Mouse (Mus musculus): ENCODE results near the gene Tbc1d10c. TPM values are rescaled to one million over a fixed set of nuclear protein-coding genes. Genes with fewer than 3 reads are reported as not detected.
A peak's percentile ranks its signal among the peaks of the same experiment; 100 is the strongest.

The Tbc1d10c gene
- total and polyA plus RNA-seq, 3 experiments: 43.5 to 58.5 (median 46.3) TPM

GRCm38 (mm10) chr19:4181892-4182291 lies 9.2 kb downstream of the Tbc1d10c start:
- Histone ChIP-seq H3K36me3 (replicated peaks in 1 of 2; ENCODE audit: control insufficient read depth in 1 of 2, insufficient read depth in 1 of 2, low read length in 1 of 2) (peaks cover 63 to 90% of the 10 kb centered on the region in 2 experiments), H3K79me2 (replicated peaks; ENCODE audit: control insufficient read depth, extremely low read depth, insufficient read depth, poor library complexity, severe bottlenecking) (no peaks in the 10 kb centered on the region), H3K4me1 (ENCODE audit: control insufficient read depth in 1 of 2, insufficient read depth in 2 of 2) (peaks cover 9 to 53% of the 10 kb centered on the region in 2 experiments; a peak in 3 of 4 replicates), H3K27ac (ENCODE audit: insufficient read depth, low read depth) (no peak overlapping the region), H3K9me3 (replicated peaks; ENCODE audit: low read length) (no peaks in the 10 kb centered on the region), H3K4me2 (ENCODE audit: insufficient read depth, low read depth, poor library complexity, severe bottlenecking) (no peak overlapping the region), H3K9ac (ENCODE audit: insufficient read depth, low read depth) (no peak overlapping the region), H3K4me3 (replicated peaks in 1 of 3; ENCODE audit: low read depth in 2 of 3, low read length in 2 of 3, poor library complexity in 1 of 3) (no peak overlapping the region), H3K27me3 (replicated peaks) (no peaks in the 10 kb centered on the region)
- dilution Hi-C loops (cut with MboI; ENCODE audit: extremely low pct_ligation_motif_present, extremely low pct_unique_long_range_greater_than_20kb, low sequenced_read_pairs) (no loop called here), in situ Hi-C loops (cut with MboI; ENCODE audit: low pct_ligation_motif_present, low pct_unique_long_range_greater_than_20kb, low sequenced_read_pairs) (no loop called here)
- peak; percentile 54 for DNase-seq (ENCODE audit: extremely low read depth)
- no peak for TF ChIP-seq TCF12 (IDR thresholded peaks at IDR 0.05; ENCODE audit: low read depth, low read length)
- no peak for TF ChIP-seq ELF1 (IDR thresholded peaks at IDR 0.05; ENCODE audit: low read depth, low read length)
- no peak for TF ChIP-seq E2F4 (IDR thresholded peaks at IDR 0.05; ENCODE audit: insufficient replicate concordance, low read depth, low read length)
- TF ChIP-seq NRF1 (IDR thresholded peaks at IDR 0.05; ENCODE audit: low read depth, low read length): no peak
- TF ChIP-seq ZKSCAN1 (IDR thresholded peaks at IDR 0.05; ENCODE audit: borderline replicate concordance, low read depth, low read length): no peak
- TF ChIP-seq CHD1 (IDR thresholded peaks at IDR 0.05; ENCODE audit: low read depth, low read length): no peak
- TF ChIP-seq RAD21 (IDR thresholded peaks at IDR 0.05; ENCODE audit: low read depth, low read length): no peak
- TF ChIP-seq ETS1 (conservative IDR thresholded peaks at IDR 0.05; ENCODE audit: low read depth, low read length): no peak
- no peak for TF ChIP-seq SMC3 (IDR thresholded peaks at IDR 0.05; ENCODE audit: low read depth, low read length)
- no peak for TF ChIP-seq USF1 (IDR thresholded peaks at IDR 0.05; ENCODE audit: low read depth, low read length)
- TF ChIP-seq ZC3H11A (IDR thresholded peaks at IDR 0.05; ENCODE audit: low read depth, low read length): no peak
- TF ChIP-seq BHLHE40 (IDR thresholded peaks at IDR 0.05; ENCODE audit: low read depth, low read length): no peak
- TF ChIP-seq MAFK (IDR thresholded peaks at IDR 0.05; ENCODE audit: insufficient replicate concordance, low read length): no peak
- TF ChIP-seq POLR2AphosphoS2 (IDR thresholded peaks at IDR 0.05; ENCODE audit: low read depth, low read length): no peak
- no peak for TF ChIP-seq CTCF (conservative IDR thresholded peaks at IDR 0.05 in 1 of 2, IDR thresholded peaks at IDR 0.05 in 1 of 2; ENCODE audit: low read depth in 2 of 2, low read length in 2 of 2)
- TF ChIP-seq EP300 (IDR thresholded peaks at IDR 0.05; ENCODE audit: low read length): no peak
- no peak for TF ChIP-seq HCFC1 (IDR thresholded peaks at IDR 0.05; ENCODE audit: low read depth, low read length)
- no peak for TF ChIP-seq MYC (IDR thresholded peaks at IDR 0.05; ENCODE audit: low read depth, low read length)
- no peak for TF ChIP-seq TBP (conservative IDR thresholded peaks at IDR 0.05; ENCODE audit: low read depth, low read length)
- TF ChIP-seq JUN (IDR thresholded peaks at IDR 0.05; ENCODE audit: insufficient read depth, low read depth, low read length): no peak

GRCm38 (mm10) chr19:4180411-4180810 lies 10.7 kb downstream of the Tbc1d10c start:
- in situ Hi-C loops (cut with MboI; ENCODE audit: low pct_ligation_motif_present, low pct_unique_long_range_greater_than_20kb, low sequenced_read_pairs): no loop called here

More at GRCm38 (mm10) chr19:4180411-4180810, 10.7 kb downstream of the Tbc1d10c start:
- H3K36me3 ChIP-seq (replicated peaks in 1 of 2; ENCODE audit: control insufficient read depth in 1 of 2, insufficient read depth in 1 of 2, low read length in 1 of 2): peaks cover 48 to 85% of the 10 kb centered on the region in 2 experiments
- no peak overlapping the region for H3K4me3 ChIP-seq (replicated peaks in 1 of 3; ENCODE audit: low read depth in 2 of 3, low read length in 2 of 3, poor library complexity in 1 of 3)
- peaks cover 5 to 38% of the 10 kb centered on the region in 2 experiments; a peak in 3 of 4 replicates for H3K4me1 ChIP-seq (ENCODE audit: control insufficient read depth in 1 of 2, insufficient read depth in 2 of 2)
- no peak for DNase-seq (ENCODE audit: extremely low read depth)
- H3K79me2 ChIP-seq (replicated peaks; ENCODE audit: control insufficient read depth, extremely low read depth, insufficient read depth, poor library complexity, severe bottlenecking): no peaks in the 10 kb centered on the region
- H3K27me3 ChIP-seq (replicated peaks): no peaks in the 10 kb centered on the region
- H3K9ac ChIP-seq (ENCODE audit: insufficient read depth, low read depth): no peak overlapping the region
- no peak overlapping the region for H3K27ac ChIP-seq (ENCODE audit: insufficient read depth, low read depth)
- no peaks in the 10 kb centered on the region for H3K9me3 ChIP-seq (replicated peaks; ENCODE audit: low read length)
- TF ChIP-seq MYC (IDR thresholded peaks at IDR 0.05; ENCODE audit: low read depth, low read length) (no peak), MEF2A (IDR thresholded peaks at IDR 0.05; ENCODE audit: borderline replicate concordance, low read depth, low read length) (no peak), MAX (IDR thresholded peaks at IDR 0.05; ENCODE audit: low read length) (no peak), UBTF (IDR thresholded peaks at IDR 0.05; ENCODE audit: low read depth, low read length) (no peak), SIN3A (IDR thresholded peaks at IDR 0.05; ENCODE audit: low read length) (no peak), POLR2AphosphoS2 (IDR thresholded peaks at IDR 0.05; ENCODE audit: low read depth, low read length) (no peak), JUN (IDR thresholded peaks at IDR 0.05; ENCODE audit: insufficient read depth, low read depth, low read length) (no peak), MXI1 (IDR thresholded peaks at IDR 0.05; ENCODE audit: low read depth, low read length) (no peak), ZNF384 (IDR thresholded peaks at IDR 0.05; ENCODE audit: low read depth, low read length) (no peak), CHD1 (IDR thresholded peaks at IDR 0.05; ENCODE audit: low read depth, low read length) (no peak), CHD2 (IDR thresholded peaks at IDR 0.05; ENCODE audit: low read length) (no peak)
- dilution Hi-C loops (cut with MboI; ENCODE audit: extremely low pct_ligation_motif_present, extremely low pct_unique_long_range_greater_than_20kb, low sequenced_read_pairs): no loop called here
- no peak overlapping the region for H3K4me2 ChIP-seq (ENCODE audit: insufficient read depth, low read depth, poor library complexity, severe bottlenecking)
